Mouse (Mus musculus) liver, embryonic 15.5 days (tissue): Measurements from ENCODE around the gene Dpp6. TPM values are rescaled to one million over a fixed set of nuclear protein-coding genes. Genes with fewer than 3 reads are reported as not detected.

Source experiments
- ATAC-seq: fragments of 200-750 bp; cut with Nextera tagmentation; 2 replicates; pipeline ENCODE4 v1.8.0; 2017; ENCODE audit warnings: moderate number of reproducible peaks, mild to moderate bottlenecking, moderate library complexity; ENCODE audit not compliant: insufficient read depth
- H3K27ac ChIP-seq: fragments of 300-500 bp; sonication (generic); replicated peaks from 2 replicates; pipeline ENCODE4 v1.5.1; 2015; ENCODE audit warnings: mild to moderate bottlenecking, inconsistent platforms
- H3K27me3 ChIP-seq: fragments of 300-500 bp; sonication (generic); 2 replicates; pipeline ENCODE4 v1.6.1; 2015; ENCODE audit warnings: mild to moderate bottlenecking, inconsistent platforms
- H3K36me3 ChIP-seq: fragments of 300-500 bp; sonication (generic); replicated peaks from 2 replicates; pipeline ENCODE4 v1.6.1; 2015; ENCODE audit warnings: moderate library complexity, mild to moderate bottlenecking, inconsistent platforms
- H3K4me1 ChIP-seq: fragments of 300-500 bp; sonication (generic); replicated peaks from 2 replicates; pipeline ENCODE4 v1.6.1; 2015; ENCODE audit warnings: inconsistent platforms
- H3K4me2 ChIP-seq: fragments of 300-500 bp; sonication (generic); 2 replicates; pipeline ENCODE4 v1.6.1; 2015; ENCODE audit warnings: moderate library complexity, mild to moderate bottlenecking, inconsistent platforms
- H3K4me3 ChIP-seq: fragments of 300-500 bp; sonication (generic); replicated peaks from 2 replicates; pipeline ENCODE4 v1.5.1; 2015; ENCODE audit warnings: mild to moderate bottlenecking, inconsistent platforms
- H3K9ac ChIP-seq: fragments of 300-500 bp; sonication (generic); 2 replicates; pipeline ENCODE4 v1.6.1; 2015; ENCODE audit warnings: moderate library complexity, mild to moderate bottlenecking, inconsistent platforms
- H3K9me3 ChIP-seq: fragments of 300-500 bp; sonication (generic); replicated peaks from 2 replicates; pipeline ENCODE4 v1.6.1; 2016; ENCODE audit warnings: inconsistent platforms
- WGBS: fragments of 180-500 bp; shearing (Covaris S2); methylation state at CpG from one replicate; pipeline ENCODE4 v1.1.7; 2015; ENCODE audit warnings: mixed read lengths; ENCODE audit not compliant: insufficient replicate concordance; 5-methylcytosine and 5-hydroxymethylcytosine counted together
- polyA plus RNA-seq: library from polyadenylated mRNA; unstranded; fragments of >200 nt; fragmentation: Nextera tagmentation; extraction: Ambion mirVana; gene quantifications from 2 replicates; pipeline ENCODE4 v1.2.1, GENCODE M21; 2015

The Dpp6 gene
- polyA plus RNA-seq, 1 experiment from 2014 or later, result 0.15 TPM

DNA sequence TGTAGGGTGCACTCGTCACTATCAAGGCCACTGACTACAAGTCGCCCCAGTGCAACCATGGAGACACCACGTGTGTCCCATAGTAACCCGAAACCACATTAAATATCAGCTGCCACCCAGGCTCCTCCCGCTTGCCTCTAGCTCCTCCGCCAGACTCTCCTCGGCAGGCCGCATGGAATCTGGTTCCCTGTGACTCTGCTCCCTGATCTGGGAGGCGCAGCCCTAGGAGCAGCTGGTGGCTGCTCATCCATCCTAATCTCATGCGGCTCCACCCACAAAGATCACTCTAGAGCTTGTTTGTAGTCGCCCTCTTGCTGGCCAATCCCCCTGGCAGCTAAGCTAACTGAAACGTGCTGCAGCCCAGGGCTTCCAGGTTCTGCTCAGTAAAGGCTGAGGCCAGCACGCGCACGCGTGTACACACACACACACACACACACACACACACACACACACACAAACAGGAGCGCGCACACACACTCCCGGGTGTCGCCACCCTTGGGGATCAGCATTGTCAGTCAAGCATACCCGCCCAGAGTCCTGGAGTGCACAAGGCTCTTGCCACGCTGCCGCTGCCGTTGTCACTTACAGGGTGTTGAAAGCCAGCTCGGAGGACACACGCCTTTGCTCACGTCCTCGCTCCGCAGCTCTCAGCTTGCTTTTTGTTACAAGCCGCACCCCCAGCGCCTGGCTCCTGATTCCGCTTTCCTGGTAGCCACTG, 87.5 kb downstream of the Dpp6 start:
- Histone ChIP-seq H3K9ac (no peak overlapping the region), H3K4me1 (no peaks in the 10 kb centered on the region), H3K4me3 (no peak overlapping the region), H3K36me3 (no peaks in the 10 kb centered on the region), H3K4me2 (peak overlapping the region; percentile 29; the same call in 1 of the 2 replicates), H3K27me3 (peaks cover 14% of the 10 kb centered on the region; the same call in 1 of the 2 replicates), H3K9me3 (no peaks in the 10 kb centered on the region), H3K27ac (no peak overlapping the region)
- no peak for ATAC-seq
- 1% methylated on average over 32 of the region's 32 CpGs for WGBS

DNA sequence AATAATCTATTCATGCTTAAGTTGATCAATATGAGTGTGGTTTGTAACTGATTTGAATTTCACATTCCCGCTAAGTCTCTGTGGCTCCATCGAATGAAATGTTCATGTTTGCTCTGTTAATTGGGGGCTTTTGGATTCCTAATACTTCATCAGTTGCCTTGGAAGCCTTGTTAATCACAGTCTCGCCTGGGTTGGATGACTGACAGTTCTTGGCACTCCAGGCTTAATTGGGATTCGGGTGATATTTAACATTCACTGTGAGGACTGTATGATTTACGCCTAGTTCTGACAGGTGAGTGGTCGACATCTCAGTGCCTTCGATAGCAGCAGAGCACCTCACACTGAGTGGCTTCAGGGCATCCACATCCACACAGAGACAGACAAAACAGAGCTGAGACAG, 90.1 kb downstream of the Dpp6 start:
- no peak overlapping the region for H3K9ac ChIP-seq
- ATAC-seq, result no peak

DNA sequence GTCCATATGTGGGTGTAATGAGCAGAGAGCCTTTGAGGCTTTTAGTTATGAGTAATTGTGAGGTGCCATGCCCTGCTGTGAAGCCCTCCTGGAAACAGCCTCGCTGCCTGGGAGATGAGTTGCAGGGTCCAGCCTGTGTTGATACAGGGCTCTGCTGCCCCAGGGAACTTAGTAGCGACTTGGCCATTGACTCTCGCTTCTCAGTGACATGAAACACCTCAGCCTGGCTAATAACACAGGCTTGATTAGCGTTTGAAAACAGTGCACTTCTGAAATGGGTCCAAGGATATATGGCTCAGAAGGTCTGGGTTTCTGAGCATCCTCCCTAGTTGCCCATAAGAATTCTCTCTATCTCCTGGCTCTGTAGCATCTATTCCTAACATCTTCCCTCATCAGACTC, 91.6 kb downstream of the Dpp6 start:
- peaks cover 11% of the 10 kb centered on the region; the same call in 1 of the 2 replicates for H3K27me3 ChIP-seq
- H3K9ac ChIP-seq, result no peak overlapping the region
- no peak overlapping the region for H3K4me3 ChIP-seq
- ATAC-seq, result no peak
- no peaks in the 10 kb centered on the region for H3K9me3 ChIP-seq
- no peaks in the 10 kb centered on the region for H3K4me1 ChIP-seq
- H3K4me2 ChIP-seq, result no peak overlapping the region
- 45% methylated on average over 4 of the region's 4 CpGs for whole genome bisulfite sequencing
- H3K27ac ChIP-seq, result no peak overlapping the region
- no peaks in the 10 kb centered on the region for H3K36me3 ChIP-seq

More for the DNA sequence above, 90.1 kb downstream of the Dpp6 start:
- WGBS, result 60% methylated on average over 7 of the region's 7 CpGs
- Histone ChIP-seq H3K36me3 (no peaks in the 10 kb centered on the region), H3K27me3 (peaks cover 14% of the 10 kb centered on the region; the same call in 1 of the 2 replicates), H3K4me3 (no peak overlapping the region), H3K27ac (no peak overlapping the region), H3K9me3 (no peaks in the 10 kb centered on the region), H3K4me1 (no peaks in the 10 kb centered on the region), H3K4me2 (no peak overlapping the region)

DNA sequence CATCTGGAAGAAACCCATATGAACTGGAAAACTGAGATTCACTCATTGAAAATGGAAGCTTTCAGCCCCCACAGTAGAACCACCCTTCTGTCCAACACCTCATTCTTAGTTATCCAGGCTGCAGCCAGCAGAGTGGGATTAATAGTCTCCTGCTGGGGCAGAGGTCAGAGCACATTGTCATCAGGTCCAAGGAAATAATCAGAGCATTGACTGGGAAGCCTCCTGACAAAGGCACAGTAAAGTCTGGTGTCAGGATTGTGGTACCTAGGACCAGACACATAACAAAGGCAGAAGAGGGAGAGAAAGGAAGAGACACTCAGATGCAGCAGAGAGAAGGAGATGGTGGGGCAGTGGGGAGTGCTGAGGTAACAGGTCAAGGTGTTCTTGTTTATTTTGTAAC, 93.3 kb downstream of the Dpp6 start:
- Histone ChIP-seq H3K9ac (no peak overlapping the region), H3K4me1 (no peaks in the 10 kb centered on the region), H3K4me3 (no peak overlapping the region), H3K27me3 (no peaks in the 10 kb centered on the region), H3K4me2 (no peak overlapping the region), H3K27ac (no peak overlapping the region), H3K36me3 (no peaks in the 10 kb centered on the region), H3K9me3 (no peaks in the 10 kb centered on the region)
- ATAC-seq, result no peak

DNA sequence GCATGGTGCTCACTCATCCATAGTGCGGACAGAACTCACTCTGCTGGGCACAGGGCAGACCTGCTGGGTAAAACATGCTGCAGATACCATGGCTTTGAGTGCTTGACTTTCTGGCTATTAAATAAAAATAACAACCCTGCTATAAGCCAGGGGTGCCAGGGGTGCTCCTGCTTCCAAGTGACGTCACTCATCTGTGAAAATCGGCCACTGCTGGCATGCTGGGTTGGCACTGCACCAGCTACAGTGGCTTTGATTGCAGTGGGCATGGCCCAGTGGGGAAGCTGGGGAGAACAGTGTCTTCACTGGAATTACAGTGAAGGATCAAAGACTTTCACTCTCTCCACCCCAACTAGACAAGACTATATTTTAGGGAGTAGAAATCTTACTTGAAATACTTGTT, 95.0 kb downstream of the Dpp6 start:
- Histone ChIP-seq H3K36me3 (no peaks in the 10 kb centered on the region), H3K4me3 (no peak overlapping the region), H3K9me3 (no peaks in the 10 kb centered on the region), H3K27me3 (no peaks in the 10 kb centered on the region), H3K4me2 (no peak overlapping the region), H3K27ac (no peak overlapping the region), H3K4me1 (no peaks in the 10 kb centered on the region), H3K9ac (no peak overlapping the region)
- ATAC-seq, result no peak
- 55% methylated on average over 3 of the region's 3 CpGs for WGBS

DNA sequence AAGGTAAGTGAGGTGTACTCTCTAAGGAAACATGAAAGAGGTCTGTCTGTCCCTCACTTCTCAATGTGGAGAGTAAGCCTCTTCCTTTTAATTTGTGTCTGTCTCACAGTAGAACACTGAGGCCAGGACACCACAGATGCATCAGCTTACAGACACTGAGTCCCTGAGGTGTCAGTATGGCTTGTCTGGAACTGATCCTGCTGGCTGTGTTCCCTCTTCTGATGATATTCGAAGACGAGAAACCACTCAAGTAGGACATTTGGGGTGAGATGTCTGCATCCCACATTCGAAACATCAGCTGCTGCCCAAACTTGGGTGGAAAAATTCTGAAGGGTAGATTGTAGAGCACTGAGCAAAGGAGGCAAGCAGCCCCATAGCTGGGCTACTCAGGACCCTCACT, 101.8 kb downstream of the Dpp6 start:
- no peak overlapping the region for H3K27ac ChIP-seq
- no peaks in the 10 kb centered on the region for H3K4me1 ChIP-seq
- no peak overlapping the region for H3K9ac ChIP-seq
- H3K9me3 ChIP-seq, result no peaks in the 10 kb centered on the region
- 60% methylated on average over 3 of the region's 3 CpGs for WGBS
- no peaks in the 10 kb centered on the region for H3K36me3 ChIP-seq
- ATAC-seq, result no peak
- no peak overlapping the region for H3K4me2 ChIP-seq
- no peaks in the 10 kb centered on the region for H3K27me3 ChIP-seq
- H3K4me3 ChIP-seq, result no peak overlapping the region

DNA sequence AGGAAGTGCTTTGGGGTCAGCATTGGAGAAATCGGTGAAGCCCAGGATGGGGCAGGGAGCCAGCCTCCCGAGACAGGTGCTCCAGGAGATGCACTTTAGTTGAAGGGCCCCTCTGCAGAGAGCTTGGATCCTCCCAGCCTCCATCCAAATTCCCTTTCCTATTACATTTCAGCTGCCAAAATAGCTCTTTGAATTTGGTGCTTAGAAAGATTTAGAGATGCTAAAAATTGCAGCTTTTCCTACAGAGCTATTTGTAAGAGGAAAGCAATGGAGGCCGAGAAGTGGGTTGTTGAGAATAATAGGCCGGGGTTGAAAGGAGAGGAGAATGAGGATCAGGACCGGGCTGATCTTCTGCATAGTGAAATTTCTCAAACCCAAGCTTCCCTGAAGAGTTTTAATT, 107.5 kb downstream of the Dpp6 start:
- Histone ChIP-seq H3K4me1 (no peaks in the 10 kb centered on the region), H3K27ac (no peak overlapping the region), H3K27me3 (no peaks in the 10 kb centered on the region), H3K4me2 (no peak overlapping the region), H3K9me3 (no peaks in the 10 kb centered on the region), H3K9ac (no peak overlapping the region), H3K4me3 (no peak overlapping the region), H3K36me3 (no peaks in the 10 kb centered on the region)
- ATAC-seq, result no peak
- WGBS, result 58% methylated on average over 5 of the region's 5 CpGs

DNA sequence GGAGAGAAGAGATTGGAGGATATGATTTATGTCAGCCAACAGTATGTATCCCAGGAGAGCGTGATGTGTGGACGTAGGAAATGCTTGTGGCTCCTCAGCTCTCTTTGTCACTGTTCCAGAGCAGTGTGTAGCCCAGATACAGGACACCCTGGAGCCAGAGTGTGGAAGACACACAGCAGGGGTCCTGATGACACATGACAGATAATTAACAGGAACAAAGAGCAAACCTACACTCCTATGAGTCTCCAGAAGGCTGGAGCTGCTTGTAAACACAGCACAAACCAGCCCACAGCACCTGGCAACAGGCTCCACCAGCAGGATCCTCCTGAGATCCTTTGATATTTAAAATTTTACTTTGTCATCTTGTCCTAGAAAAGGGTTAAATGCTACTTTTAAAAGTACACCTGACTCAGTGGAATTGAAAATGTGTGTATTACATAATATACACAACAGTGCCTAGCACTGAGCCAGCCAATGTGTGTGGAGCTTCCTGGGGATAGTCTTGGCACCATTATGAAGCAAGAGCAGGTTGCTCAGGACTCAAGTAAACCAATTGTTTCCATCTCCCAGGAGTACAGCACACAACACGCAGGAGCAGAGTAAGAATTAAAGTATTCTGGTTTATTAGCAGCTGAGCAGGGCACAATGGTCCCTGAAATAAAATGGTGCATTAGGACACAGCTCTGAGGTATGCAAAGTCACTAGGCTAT, 115.6 kb downstream of the Dpp6 start:
- H3K9me3 ChIP-seq, result no peaks in the 10 kb centered on the region
- H3K4me2 ChIP-seq, result no peak overlapping the region
- no peaks in the 10 kb centered on the region for H3K27me3 ChIP-seq
- no peak overlapping the region for H3K9ac ChIP-seq
- WGBS, result 42% methylated on average over 3 of the region's 3 CpGs
- no peaks in the 10 kb centered on the region for H3K4me1 ChIP-seq
- no peak overlapping the region for H3K27ac ChIP-seq
- H3K36me3 ChIP-seq, result no peaks in the 10 kb centered on the region
- no peak for ATAC-seq
- no peak overlapping the region for H3K4me3 ChIP-seq

DNA sequence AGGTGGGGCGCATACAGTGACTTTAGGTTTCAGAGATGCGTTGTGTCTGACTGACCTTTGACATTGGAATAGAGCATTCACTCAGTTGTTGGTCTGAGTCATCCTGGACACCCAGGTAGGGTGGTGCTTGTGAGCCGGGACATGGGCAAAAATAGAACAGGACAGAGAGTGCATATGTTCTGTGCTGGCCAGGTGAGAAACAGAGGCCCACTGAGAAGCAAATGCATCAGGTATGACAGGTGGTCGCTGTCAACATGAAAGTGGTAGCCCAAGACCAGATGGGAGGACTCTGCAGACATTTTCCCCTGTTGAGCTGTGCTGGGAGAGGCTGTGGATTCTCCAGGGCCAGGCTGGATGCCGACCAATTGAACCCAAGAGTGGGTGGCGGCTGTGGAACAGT, 117.9 kb downstream of the Dpp6 start:
- Histone ChIP-seq H3K4me1 (no peaks in the 10 kb centered on the region), H3K27ac (no peak overlapping the region), H3K4me3 (no peak overlapping the region), H3K27me3 (no peaks in the 10 kb centered on the region), H3K9me3 (no peaks in the 10 kb centered on the region), H3K4me2 (no peak overlapping the region), H3K36me3 (no peaks in the 10 kb centered on the region), H3K9ac (no peak overlapping the region)
- ATAC-seq, result no peak
- WGBS, result 57% methylated on average over 6 of the region's 6 CpGs

DNA sequence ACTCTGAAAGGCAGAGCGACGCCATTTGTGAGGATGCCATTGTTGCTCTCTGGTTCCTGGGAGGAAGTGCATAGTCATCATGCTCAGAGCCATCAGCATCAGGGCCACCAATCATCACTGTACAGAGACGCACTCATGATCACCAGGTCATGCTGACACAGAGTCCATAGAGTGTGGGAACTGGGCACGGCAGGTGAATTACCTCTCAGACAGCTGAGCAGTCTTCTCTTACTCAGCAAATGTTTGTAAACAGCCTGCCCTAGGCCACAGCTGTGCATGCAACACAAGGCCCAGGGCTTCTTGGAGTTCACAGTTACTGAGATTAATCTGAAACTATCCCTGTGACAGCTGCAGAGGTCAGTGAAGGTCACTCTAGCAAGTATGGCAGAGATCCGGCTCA, 124.5 kb downstream of the Dpp6 start:
- WGBS, result 60% methylated on average over 5 of the region's 5 CpGs
- no peak overlapping the region for H3K4me3 ChIP-seq
- no peaks in the 10 kb centered on the region for H3K9me3 ChIP-seq
- H3K4me2 ChIP-seq, result no peak overlapping the region
- H3K36me3 ChIP-seq, result no peaks in the 10 kb centered on the region
- H3K27ac ChIP-seq, result no peak overlapping the region
- no peaks in the 10 kb centered on the region for H3K4me1 ChIP-seq
- no peaks in the 10 kb centered on the region for H3K27me3 ChIP-seq
- no peak for ATAC-seq
- H3K9ac ChIP-seq, result no peak overlapping the region

DNA sequence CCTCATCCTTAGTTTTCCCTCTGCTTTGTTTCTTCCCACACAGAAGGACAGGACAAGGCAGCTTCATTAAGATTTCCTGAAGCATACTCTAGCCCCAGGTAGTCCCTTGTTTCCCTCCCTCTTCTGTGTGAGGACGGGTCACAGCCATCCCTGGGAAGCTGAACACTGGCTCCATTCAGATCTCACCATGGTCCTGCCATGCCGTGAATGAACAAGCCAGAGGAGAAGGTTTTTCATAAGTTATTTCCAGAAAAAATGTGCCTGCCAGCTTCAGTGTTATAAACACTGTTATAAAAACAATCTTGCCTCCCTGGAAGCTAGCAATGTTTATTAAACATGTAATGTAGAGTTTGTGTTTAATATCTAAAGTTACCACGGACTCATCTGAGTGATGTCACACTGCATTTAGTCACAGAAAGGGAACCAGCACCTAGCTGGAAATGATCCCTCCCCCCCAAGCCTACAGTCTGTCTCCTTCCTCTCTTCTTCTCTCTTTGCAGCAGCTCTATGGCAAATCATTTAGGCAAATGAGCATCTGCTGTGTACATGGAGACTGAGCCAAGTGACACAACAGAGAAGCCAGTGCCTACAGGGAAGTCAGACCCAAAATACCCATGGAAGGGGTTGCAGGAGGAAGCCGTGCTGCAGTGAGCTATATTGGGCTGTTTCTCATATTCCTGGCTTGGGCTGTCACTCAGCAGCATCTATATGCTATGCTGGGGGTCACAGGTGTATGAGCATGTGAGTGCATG, 128.3 kb downstream of the Dpp6 start:
- no peaks in the 10 kb centered on the region for H3K4me1 ChIP-seq
- H3K4me2 ChIP-seq, result no peak overlapping the region
- 46% methylated on average over 4 of the region's 4 CpGs for WGBS
- H3K4me3 ChIP-seq, result no peak overlapping the region
- no peak overlapping the region for H3K27ac ChIP-seq
- no peak for ATAC-seq
- no peaks in the 10 kb centered on the region for H3K36me3 ChIP-seq
- H3K9me3 ChIP-seq, result no peaks in the 10 kb centered on the region
- H3K27me3 ChIP-seq, result no peaks in the 10 kb centered on the region
- H3K9ac ChIP-seq, result no peak overlapping the region
